Mouse (Mus musculus): ENCODE results near the gene Rras.

DNA sequence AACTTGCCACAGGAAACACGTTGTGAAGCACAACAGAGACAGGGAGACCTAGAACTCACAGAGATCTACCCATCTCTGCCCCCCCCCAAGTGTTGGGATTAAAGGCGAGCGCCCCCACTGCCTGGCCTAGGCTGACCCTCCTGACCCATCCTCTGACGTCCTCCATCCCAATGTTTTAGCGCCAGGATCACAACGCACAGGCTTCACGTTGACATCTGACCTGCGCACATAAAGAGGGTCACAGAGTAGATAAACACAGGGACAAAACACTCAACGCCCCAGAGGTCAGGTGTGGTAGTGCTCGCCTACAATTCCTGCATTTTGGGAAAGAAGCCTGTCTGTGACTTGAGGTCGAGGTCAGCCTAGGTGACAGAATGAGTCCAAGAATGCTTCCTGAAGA is 18.9 kb downstream of the Rras start:
- TF ChIP-seq CTCF (IDR thresholded peaks at IDR 0.05; ENCODE audit: low read depth), result peak; percentile 22; the same call in 1 of the 2 replicates
- TF ChIP-seq EP300 (IDR thresholded peaks at IDR 0.05; ENCODE audit: low read depth), result no peak

All from liver, embryonic 14.5 days (tissue).